Mouse (Mus musculus) forebrain, embryonic 15.5 days (tissue): Measurements from ENCODE around the gene Slc22a23. TPM values are rescaled to one million over a fixed set of nuclear protein-coding genes. Genes with fewer than 3 reads are reported as not detected.

ENCODE experiments used
- ATAC-seq: fragments of 200-750 bp; cut with Nextera tagmentation; replicated peaks from 2 replicates; pipeline ENCODE4 v1.8.0; 2017; ENCODE audit warnings: mild to moderate bottlenecking, moderate TSS enrichment, moderate library complexity
- H3K27ac ChIP-seq: fragments of 300-500 bp; sonication (generic); replicated peaks from 2 replicates; pipeline ENCODE4 v1.5.1; 2015; ENCODE audit warnings: mild to moderate bottlenecking, inconsistent platforms
- H3K27me3 ChIP-seq: fragments of 300-500 bp; sonication (generic); 2 replicates; pipeline ENCODE4 v1.6.1; 2015; ENCODE audit warnings: inconsistent platforms
- H3K36me3 ChIP-seq: fragments of 300-500 bp; sonication (generic); 2 replicates; pipeline ENCODE4 v1.6.1; 2015; ENCODE audit warnings: mild to moderate bottlenecking, inconsistent platforms
- H3K4me1 ChIP-seq: fragments of 300-500 bp; sonication (generic); 2 replicates; pipeline ENCODE4 v1.6.1; 2015; ENCODE audit warnings: inconsistent platforms
- H3K4me2 ChIP-seq: fragments of 300-500 bp; sonication (generic); replicated peaks from 2 replicates; pipeline ENCODE4 v1.6.1; 2015; ENCODE audit warnings: mild to moderate bottlenecking, inconsistent platforms
- H3K4me3 ChIP-seq: fragments of 300-500 bp; sonication (generic); 2 replicates; pipeline ENCODE4 v1.5.1; 2015; ENCODE audit warnings: mild to moderate bottlenecking, inconsistent platforms
- H3K9ac ChIP-seq: fragments of 300-500 bp; sonication (generic); replicated peaks from 2 replicates; pipeline ENCODE4 v1.6.1; 2015; ENCODE audit warnings: mild to moderate bottlenecking, inconsistent platforms
- H3K9me3 ChIP-seq: fragments of 300-500 bp; sonication (generic); 2 replicates; pipeline ENCODE4 v1.6.1; 2016; ENCODE audit warnings: inconsistent platforms
- WGBS: fragments of 180-500 bp; shearing (Covaris S2); methylation state at CpG from one replicate; pipeline ENCODE4 v1.1.7; 2015; ENCODE audit warnings: mixed read lengths; 5-methylcytosine and 5-hydroxymethylcytosine counted together
- polyA plus RNA-seq: library from polyadenylated mRNA; unstranded; fragments of >200 nt; fragmentation: Nextera tagmentation; extraction: Ambion mirVana; gene quantifications from 2 replicates; pipeline ENCODE4 v1.2.1, GENCODE M21; 2015

Gene Slc22a23
- polyA plus RNA-seq, 1 experiment from 2014 or later, result 11.3 TPM

DNA sequence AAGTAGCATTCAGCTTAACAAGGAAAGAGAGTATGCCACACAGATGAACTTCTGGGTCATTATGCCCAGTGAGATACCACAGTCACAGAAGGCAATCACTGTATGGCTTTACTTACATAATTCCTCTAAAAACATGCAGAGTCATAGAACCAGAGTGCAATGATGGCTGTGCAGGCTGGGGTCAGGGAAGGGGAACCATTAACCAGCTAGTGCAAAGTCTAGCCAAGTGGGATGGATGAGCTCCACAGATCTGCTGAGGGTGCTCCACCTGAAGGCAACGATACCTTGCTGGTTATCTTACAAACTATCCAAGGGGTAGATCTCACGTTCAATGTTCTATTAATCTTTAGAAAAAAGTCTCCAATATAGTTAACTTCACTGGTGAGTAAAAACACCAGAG, 88.3 kb downstream of the Slc22a23 start:
- Histone ChIP-seq H3K4me2 (no peak overlapping the region), H3K9me3 (no peaks in the 10 kb centered on the region), H3K27me3 (no peaks in the 10 kb centered on the region), H3K4me1 (peaks cover 10% of the 10 kb centered on the region; the same call in 1 of the 2 replicates), H3K27ac (no peak overlapping the region), H3K4me3 (no peak overlapping the region), H3K36me3 (no peaks in the 10 kb centered on the region), H3K9ac (no peak overlapping the region)
- no peak for ATAC-seq
- 99% methylated on average over 2 of the region's 2 CpGs for WGBS

- no peaks in the 10 kb centered on the region for H3K27me3 ChIP-seq
- no peak for ATAC-seq
- 82% methylated on average over 3 of the region's 3 CpGs for WGBS
Observed at GRCm38 (mm10) chr13:34255297-34255696, 89.7 kb downstream of the Slc22a23 start.

DNA sequence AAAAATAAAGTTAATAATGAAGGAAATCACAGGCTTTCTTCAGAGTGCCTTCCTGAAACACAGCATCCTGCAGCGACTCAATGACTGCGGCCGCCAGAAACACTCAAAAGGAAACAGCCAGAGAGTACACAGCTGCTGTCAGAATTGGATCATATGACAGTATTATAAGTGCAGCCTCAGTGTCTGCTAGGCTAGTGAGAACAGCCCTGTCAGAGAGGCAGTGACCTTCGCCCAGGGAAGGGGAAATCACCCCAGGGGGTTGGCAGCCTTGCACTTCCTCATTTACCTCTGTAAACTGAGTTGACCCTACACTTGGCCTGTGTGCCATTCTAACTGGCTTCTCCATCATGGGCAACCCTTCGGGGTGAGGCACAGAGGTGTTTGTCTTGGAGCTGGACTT, 90.3 kb downstream of the Slc22a23 start:
- H3K4me3 ChIP-seq, result no peak overlapping the region
- no peak overlapping the region for H3K27ac ChIP-seq
- H3K36me3 ChIP-seq, result no peaks in the 10 kb centered on the region
- WGBS, result 73% methylated on average over 5 of the region's 5 CpGs
- no peaks in the 10 kb centered on the region for H3K9me3 ChIP-seq
- peaks cover 15% of the 10 kb centered on the region for H3K4me1 ChIP-seq
- 0 out of 2 replicates have a peak, but pooled peaks have one; percentile 42 for ATAC-seq
- no peak overlapping the region for H3K9ac ChIP-seq
- H3K27me3 ChIP-seq, result no peaks in the 10 kb centered on the region
- H3K4me2 ChIP-seq, result no peak overlapping the region

More at GRCm38 (mm10) chr13:34255297-34255696, 89.7 kb downstream of the Slc22a23 start:
- H3K4me3 ChIP-seq, result no peak overlapping the region
- no peak overlapping the region for H3K4me2 ChIP-seq
- H3K36me3 ChIP-seq, result no peaks in the 10 kb centered on the region
- H3K9me3 ChIP-seq, result no peaks in the 10 kb centered on the region
- no peak overlapping the region for H3K9ac ChIP-seq
- no peak overlapping the region for H3K27ac ChIP-seq
- peaks cover 10% of the 10 kb centered on the region; the same call in 1 of the 2 replicates for H3K4me1 ChIP-seq

DNA sequence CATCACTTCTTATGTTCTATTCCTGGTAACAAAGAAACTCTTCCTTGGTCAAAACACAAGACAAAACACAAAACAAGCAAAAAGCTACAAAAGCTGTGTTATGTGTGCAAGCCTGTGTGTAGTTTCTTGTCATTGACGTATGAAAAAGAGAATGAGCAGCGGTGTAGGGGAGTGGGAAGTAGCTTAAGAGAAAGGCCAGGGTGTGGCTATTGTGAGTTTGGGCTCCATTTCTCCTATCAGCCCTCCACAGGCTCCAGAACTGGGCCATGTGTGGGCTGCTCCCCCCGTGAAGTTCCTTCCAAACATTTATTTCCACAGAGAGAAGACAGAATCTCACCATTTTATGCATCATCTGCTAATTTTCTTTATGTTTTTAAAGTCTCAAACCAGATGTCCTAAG, 91.2 kb downstream of the Slc22a23 start:
- Histone ChIP-seq H3K9ac (no peak overlapping the region), H3K9me3 (no peaks in the 10 kb centered on the region), H3K4me1 (peaks cover 24% of the 10 kb centered on the region), H3K4me2 (no peak overlapping the region), H3K27ac (no peak overlapping the region), H3K27me3 (no peaks in the 10 kb centered on the region), H3K36me3 (no peaks in the 10 kb centered on the region), H3K4me3 (no peak overlapping the region)
- no peak for ATAC-seq
- WGBS, result 91% methylated on average over 3 of the region's 3 CpGs

- Histone ChIP-seq H3K9me3 (no peaks in the 10 kb centered on the region), H3K4me1 (peaks cover 38% of the 10 kb centered on the region), H3K36me3 (no peaks in the 10 kb centered on the region), H3K27ac (peak overlapping the region; percentile 89), H3K9ac (peak overlapping the region; percentile 16; the same call in 1 of the 2 replicates), H3K4me3 (no peak overlapping the region), H3K27me3 (no peaks in the 10 kb centered on the region), H3K4me2 (peak overlapping the region; percentile 4)
- peak; percentile 91 for ATAC-seq
- WGBS, result 11% methylated on average over 15 of the region's 15 CpGs
Observed at GRCm38 (mm10) chr13:34248941-34249920, 95.8 kb downstream of the Slc22a23 start.

DNA sequence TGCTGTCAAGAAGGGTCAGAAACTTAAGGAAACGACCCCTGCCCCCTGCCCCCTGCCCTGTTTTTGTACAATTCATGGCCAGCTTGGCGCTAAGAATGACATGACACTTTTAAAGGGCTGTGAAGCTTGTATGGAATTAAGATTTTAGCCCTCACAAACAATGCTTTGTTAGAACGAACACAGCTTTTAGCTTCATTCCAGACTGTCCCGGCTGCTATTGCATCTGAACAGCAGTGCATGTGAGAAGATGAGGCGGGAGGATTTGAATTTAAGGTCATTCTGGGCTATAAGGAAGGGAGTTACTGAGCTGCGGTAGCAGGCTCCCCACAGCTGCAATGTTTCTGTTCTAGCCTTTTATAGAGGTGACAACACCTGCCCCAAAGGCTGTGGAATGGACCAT, 96.9 kb downstream of the Slc22a23 start:
- Histone ChIP-seq H3K27me3 (no peaks in the 10 kb centered on the region), H3K9me3 (no peaks in the 10 kb centered on the region), H3K4me3 (no peak overlapping the region), H3K9ac (no peak overlapping the region), H3K4me1 (peaks cover 41% of the 10 kb centered on the region), H3K36me3 (no peaks in the 10 kb centered on the region), H3K27ac (peak overlapping the region; percentile 89), H3K4me2 (peak overlapping the region; percentile 4; the same call in 1 of the 2 replicates)
- no peak for ATAC-seq
- 9% methylated on average over 6 of the region's 6 CpGs for whole genome bisulfite sequencing

DNA sequence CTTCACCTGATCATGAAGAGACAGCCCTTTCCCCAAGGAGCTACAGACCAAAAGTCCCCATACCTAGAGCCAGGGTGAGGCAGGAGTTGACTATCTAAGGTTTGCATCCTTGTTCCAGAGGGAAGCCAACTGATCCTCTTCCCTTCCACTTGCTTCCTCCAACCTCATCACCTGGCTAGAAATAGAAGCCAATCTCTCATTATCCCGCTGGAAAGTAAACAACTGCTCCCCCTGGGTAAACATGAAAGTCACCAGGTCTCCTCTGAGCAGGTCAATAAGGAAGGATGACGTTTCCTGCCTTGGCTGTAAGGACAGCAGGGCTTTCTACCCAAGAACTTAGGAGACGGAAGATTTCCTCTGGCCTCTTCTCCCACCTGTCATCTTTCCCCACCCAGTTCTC, 98.2 kb downstream of the Slc22a23 start:
- no peaks in the 10 kb centered on the region for H3K36me3 ChIP-seq
- H3K27ac ChIP-seq, result no peak overlapping the region
- 77% methylated on average over 3 of the region's 3 CpGs for WGBS
- ATAC-seq, result no peak
- H3K4me2 ChIP-seq, result no peak overlapping the region
- H3K4me1 ChIP-seq, result peaks cover 48% of the 10 kb centered on the region
- H3K9me3 ChIP-seq, result no peaks in the 10 kb centered on the region
- no peak overlapping the region for H3K9ac ChIP-seq
- no peaks in the 10 kb centered on the region for H3K27me3 ChIP-seq
- H3K4me3 ChIP-seq, result no peak overlapping the region

DNA sequence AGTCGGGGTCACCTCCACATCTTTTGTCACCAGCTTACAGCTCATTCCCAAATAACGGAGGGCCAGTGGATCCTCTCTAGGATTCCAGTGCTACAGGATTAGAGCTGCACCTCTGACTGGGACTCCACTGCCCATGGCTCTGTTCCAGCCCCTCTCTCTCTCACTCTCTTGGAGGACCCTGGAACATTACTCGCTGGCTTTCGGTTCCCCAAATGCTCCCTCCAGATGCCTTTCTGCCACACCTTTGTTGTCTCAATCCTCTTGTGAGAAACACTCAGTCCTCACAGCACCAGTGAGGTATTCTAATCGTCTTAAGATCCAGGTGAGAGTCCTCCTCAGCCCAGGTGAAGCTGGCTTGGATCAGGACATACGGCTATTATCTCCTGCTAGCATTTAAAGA, 99.8 kb downstream of the Slc22a23 start:
- 51% methylated on average over 6 of the region's 6 CpGs for WGBS
- Histone ChIP-seq H3K4me2 (no peak overlapping the region), H3K4me3 (no peak overlapping the region), H3K4me1 (peaks cover 51% of the 10 kb centered on the region), H3K9ac (no peak overlapping the region), H3K9me3 (no peaks in the 10 kb centered on the region), H3K27ac (0 out of 2 replicates have a peak overlapping the region, but pooled peaks have one; percentile 11), H3K36me3 (no peaks in the 10 kb centered on the region), H3K27me3 (no peaks in the 10 kb centered on the region)
- no peak for ATAC-seq

DNA sequence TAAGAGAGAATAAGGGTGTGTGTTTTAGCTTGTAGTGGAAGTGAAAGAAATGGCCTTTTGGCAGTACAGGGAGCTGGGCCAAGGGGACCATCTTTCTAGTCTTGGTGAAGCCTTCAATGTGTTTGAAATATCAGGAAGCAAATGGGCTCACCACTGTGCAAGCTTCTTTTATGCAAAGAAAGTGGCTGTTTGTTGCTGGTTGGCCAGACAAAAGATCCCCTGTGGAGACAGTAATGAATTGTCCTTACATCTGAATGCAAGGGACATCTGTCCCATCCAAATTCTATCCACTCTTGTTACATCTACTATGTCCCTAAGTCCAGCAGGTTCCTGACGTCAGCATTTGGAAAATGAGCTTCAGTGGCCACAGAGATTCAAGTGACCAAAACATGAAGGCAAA, 100.8 kb downstream of the Slc22a23 start:
- H3K27ac ChIP-seq, result no peak overlapping the region
- H3K4me3 ChIP-seq, result no peak overlapping the region

DNA sequence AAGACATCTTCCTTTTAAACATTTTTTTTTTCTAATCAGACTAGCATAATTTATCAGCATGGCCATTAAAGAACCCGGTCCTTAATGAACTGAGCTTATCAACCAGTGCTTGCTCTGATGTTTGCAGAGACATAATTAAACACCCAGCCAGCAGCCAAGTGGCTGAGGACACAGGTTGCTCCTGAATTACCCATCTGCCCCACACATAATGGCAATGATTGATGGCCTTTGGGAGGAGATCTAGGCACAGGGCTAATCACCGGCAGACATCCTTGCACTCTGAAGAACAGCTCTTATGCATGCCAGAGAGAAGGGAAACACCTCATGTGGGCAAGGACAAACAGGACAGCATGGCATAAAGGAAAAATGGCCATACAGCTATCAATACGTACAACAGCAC, 102.8 kb downstream of the Slc22a23 start:
- H3K36me3 ChIP-seq, result no peaks in the 10 kb centered on the region
- WGBS, result 15% methylated on average over 3 of the region's 3 CpGs
- H3K4me2 ChIP-seq, result no peak overlapping the region
- H3K27me3 ChIP-seq, result no peaks in the 10 kb centered on the region
- ATAC-seq, result no peak
- no peak overlapping the region for H3K4me3 ChIP-seq
- no peak overlapping the region for H3K27ac ChIP-seq
- H3K4me1 ChIP-seq, result peaks cover 47% of the 10 kb centered on the region
- H3K9ac ChIP-seq, result no peak overlapping the region
- no peaks in the 10 kb centered on the region for H3K9me3 ChIP-seq

More for the DNA sequence above, 100.8 kb downstream of the Slc22a23 start:
- no peaks in the 10 kb centered on the region for H3K9me3 ChIP-seq
- no peaks in the 10 kb centered on the region for H3K36me3 ChIP-seq
- H3K9ac ChIP-seq, result no peak overlapping the region
- H3K4me2 ChIP-seq, result no peak overlapping the region
- no peaks in the 10 kb centered on the region for H3K27me3 ChIP-seq
- no peak for ATAC-seq
- WGBS, result 12% methylated on average over 1 of the region's 1 CpGs
- peaks cover 51% of the 10 kb centered on the region for H3K4me1 ChIP-seq

DNA sequence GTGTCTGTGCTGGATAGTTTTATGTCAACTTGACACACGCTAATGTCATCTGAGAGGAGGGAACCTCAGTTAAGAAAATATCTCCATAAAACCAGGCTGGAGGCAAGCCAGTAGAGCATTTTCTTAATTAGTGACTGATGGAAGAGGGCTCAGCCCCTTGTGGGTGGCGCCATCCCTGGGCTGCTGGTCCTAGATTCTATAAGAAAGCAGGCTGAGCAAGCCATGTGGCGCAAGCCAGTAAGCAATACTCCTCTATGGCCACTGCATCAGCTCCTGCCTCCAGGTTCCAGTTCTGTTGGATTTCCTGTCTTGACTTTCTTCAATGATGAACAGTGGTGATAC, 104.9 kb downstream of the Slc22a23 start:
- H3K4me1 ChIP-seq, result peaks cover 43% of the 10 kb centered on the region
- peak overlapping the region; percentile 12 for H3K27ac ChIP-seq
- ATAC-seq, result no peak

DNA sequence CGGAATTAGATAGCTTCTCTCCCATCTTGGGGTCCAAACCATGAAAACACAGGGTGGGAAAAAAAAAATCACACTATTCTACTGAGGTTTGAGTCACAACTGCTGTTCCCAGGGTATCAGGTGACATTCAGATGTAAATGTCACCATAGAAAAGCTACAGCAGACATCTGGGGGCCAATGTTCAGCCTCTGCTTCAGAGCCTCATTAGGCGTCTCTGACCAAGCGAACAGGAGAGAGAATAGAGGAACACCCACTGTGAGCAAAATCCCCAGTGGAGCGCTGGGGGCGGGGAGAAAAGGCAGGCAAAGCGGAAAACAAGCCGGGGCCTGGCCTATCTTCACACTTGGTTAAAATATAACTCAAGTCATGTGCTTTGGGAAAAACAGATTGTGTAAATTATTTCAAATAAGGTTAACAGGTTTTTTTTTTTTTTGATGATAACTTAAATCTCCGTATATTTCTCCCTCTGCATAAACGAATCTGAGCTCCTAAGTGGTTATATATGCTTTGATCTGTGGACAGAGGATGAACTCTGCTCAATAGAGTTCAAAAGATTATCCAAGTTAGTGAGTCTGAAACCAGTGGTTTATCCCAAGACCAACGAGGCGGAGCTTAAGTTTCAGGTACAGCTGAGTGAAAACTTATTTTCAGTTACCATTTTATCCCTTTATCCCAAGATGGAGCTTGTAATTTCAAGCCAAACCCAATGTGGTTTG, 105.5 kb downstream of the Slc22a23 start:
- Histone ChIP-seq H3K4me2 (no peak overlapping the region), H3K27me3 (no peaks in the 10 kb centered on the region), H3K4me3 (no peak overlapping the region), H3K4me1 (peaks cover 38% of the 10 kb centered on the region), H3K9me3 (no peaks in the 10 kb centered on the region), H3K36me3 (no peaks in the 10 kb centered on the region), H3K9ac (no peak overlapping the region), H3K27ac (peak overlapping the region; percentile 77)
- WGBS, result 6% methylated on average over 11 of the region's 11 CpGs
- ATAC-seq, result peak; percentile 73

More for the DNA sequence above, 104.9 kb downstream of the Slc22a23 start:
- Histone ChIP-seq H3K36me3 (no peaks in the 10 kb centered on the region), H3K27me3 (no peaks in the 10 kb centered on the region), H3K9ac (no peak overlapping the region), H3K9me3 (no peaks in the 10 kb centered on the region), H3K4me2 (no peak overlapping the region), H3K4me3 (no peak overlapping the region)
- WGBS, result 27% methylated on average over 3 of the region's 3 CpGs
